Mouse (Mus musculus) c-Kit-negative CD71-positive TER-119-positive erythroid progenitor cells, embryonic 14.5 days (primary cell): ENCODE measurements around the gene Prkcz.

Experiments
- DNase-seq: peaks from one replicate; pipeline ENCODE4 v3.0.0-alpha.2; 2013; ENCODE audit warnings: low read depth, low spot score

Gene Prkcz

DNA sequence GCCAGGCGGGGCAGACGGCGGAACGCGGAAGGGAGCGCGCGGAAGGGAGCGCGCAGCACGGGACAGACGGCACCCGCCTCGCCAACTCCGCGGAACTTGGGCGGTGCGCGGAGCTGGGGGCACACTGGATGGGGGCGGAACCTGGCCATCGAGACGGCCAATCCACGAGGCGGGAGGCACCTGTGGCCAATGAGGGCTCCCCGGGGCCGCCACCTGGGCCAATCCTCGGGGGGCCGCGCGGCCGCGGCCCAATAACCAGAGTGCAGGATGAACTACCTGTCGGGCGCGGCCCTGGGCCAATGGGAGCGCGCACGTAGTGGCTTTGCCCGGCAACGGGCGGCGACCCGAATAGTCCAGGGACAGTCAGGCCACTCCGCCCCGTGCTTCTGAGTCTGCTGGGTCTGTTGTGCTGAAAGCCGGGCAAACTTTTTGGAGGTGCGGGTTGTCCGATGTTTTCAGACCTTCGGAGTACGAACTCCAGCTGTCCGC lies at the start of gene Prkcz:
Gene Prkcz, minus strand, starts transcription at position 59 of the 489 bp plus-strand sequence.
- no peak for DNase-seq

DNA sequence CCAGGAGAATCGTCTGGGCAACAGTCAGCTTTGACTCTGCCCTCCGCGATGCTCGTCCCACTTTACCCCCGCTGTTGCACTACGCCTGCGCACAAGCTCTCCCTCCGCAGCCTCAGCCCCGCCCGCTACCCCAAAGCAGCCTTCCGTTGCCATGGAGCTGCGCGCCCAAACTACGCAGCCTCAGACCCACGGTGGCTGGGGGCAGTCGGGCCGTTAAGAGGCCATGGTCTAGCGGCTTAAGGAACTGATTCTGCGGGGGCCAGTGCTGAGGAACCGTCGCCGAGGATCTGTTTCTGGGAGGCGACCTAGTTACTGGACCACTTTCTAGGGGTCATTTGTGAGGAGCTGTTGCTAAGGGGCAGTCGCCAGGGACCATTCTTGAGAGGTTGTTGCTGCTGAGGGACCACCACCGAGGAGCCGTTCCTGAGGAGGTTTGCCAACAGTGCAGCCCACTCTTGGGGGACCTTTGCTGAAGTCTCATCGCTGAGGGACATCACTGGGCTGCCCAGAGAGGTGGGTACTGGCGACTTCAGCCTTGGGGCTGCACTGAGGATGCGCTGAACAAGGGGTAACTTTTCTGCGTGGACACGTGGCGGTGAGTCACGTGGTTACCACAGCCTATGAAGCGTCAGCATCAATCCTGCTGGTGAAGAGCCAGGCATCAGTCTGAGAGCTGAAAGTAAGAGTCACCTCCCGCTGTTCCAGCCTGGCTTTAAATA lies 48.1 kb upstream of the Prkcz start, which contains the start of gene Cfap74:
Gene Cfap74, plus strand, starts transcription at position 133 of the 719 bp plus-strand sequence.
- no peak for DNase-seq

DNA sequence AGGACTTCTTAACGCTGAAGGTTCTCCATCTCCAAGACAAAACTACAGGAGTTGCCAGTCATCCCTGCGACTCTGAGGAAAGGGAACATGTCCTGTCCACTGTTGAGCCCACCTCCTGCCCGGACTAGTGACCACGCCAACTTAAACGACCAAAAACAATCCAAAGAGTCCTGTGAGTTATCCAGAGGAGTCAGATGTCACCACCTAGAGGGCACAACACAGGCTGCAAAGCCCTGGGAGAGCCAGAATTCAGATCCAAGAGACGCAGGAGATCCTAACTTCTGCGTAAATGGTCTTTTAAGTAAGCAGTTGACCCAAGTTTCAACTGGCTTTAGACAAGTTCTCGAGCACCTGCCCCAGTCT lies 47.5 kb upstream of the Prkcz start:
- DNase-seq: no peak

DNA sequence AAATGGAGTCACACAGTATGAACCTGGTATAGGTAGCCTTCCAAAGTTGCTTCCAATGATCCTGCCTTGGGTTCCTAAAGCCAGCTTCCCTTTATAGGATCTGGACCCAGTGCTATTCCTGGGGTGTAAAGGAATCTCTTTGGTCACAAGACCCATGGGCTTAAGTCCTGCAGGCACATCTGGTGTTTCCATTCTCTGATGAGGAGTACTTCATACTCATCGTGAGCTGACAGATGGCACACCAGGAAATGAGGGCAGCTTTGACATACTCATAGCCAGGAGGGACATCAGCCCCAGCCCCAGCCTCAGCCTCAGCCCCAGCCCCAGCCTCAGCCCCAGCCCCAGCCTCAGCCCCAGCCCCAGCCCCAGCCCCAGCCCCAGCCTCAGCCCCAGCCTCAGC lies 41.3 kb upstream of the Prkcz start:
- DNase-seq: no peak

DNA sequence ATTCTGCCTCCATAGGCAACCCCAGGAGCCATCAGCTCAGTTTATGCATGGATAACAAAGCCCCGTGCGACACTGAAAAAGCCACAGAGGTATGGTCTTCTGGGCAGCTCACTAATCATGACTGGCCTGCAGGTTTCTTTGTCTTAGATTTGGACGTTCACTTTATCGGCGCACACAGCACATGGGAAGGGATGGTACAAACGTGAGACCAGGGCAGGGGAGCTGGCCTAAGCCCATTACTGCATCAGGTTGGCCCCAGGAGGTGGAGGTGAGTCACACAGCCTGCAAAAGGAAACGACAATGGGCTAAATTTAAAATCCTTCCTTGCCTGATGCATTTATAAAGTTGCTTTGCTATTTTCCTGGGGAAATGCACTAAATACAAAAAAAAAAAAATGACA lies 40.0 kb upstream of the Prkcz start:
- DNase-seq: no peak

DNA sequence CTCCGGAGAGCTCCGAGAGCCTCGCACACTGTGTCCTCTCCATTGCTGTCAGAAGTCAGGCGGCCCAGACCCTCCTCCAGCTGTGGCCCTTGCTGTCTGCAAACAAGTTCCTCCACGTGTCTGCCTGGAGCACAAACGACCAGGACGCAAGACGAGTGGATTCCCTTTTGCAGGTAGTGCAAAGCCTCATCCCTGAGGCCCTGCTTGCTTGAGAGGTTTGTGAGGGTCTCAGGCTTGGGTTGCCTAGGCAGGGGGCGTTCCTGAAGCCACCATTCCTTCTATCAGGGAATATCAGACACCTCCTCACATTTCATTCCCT lies 37.0 kb upstream of the Prkcz start:
- DNase-seq: no peak

DNA sequence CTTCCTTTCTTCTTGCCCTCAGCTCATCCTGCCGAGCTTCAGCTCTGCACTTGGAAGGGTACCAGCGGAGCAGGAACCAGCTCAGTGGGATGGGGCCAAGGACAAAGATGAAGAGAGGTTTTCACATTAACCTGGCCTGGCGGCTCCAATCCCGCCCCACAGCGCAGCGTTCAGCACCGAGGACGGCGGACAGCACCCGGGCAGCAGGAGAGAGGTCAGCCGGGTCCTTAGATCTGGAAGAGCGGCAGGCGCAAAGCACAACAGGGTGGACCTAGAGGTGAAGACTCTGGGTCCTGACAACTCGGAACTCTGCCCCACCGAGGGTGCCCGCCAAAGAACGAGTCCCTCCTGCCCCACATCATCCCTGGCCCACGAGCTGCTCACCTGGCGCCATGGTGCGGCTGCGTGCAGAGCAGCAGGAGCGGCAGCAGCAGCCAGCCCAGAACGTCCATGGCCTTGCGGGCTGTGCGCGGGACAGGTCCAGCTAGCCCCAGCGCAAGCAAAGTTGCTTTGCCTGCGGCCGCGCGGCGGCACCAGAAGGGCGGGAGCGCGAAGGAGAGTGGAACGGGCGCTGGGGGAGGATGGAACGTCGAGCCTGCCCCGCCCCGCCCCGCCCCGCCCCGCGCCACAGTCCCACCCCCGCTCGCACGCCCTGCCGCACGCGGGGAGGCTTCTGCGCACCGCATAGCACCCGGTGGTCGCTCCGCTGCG lies 36.5 kb upstream of the Prkcz start, which contains the start of gene Gabrd:
Gene Gabrd, minus strand, starts transcription at position 602 of the 711 bp plus-strand sequence.
- no peak for DNase-seq

DNA sequence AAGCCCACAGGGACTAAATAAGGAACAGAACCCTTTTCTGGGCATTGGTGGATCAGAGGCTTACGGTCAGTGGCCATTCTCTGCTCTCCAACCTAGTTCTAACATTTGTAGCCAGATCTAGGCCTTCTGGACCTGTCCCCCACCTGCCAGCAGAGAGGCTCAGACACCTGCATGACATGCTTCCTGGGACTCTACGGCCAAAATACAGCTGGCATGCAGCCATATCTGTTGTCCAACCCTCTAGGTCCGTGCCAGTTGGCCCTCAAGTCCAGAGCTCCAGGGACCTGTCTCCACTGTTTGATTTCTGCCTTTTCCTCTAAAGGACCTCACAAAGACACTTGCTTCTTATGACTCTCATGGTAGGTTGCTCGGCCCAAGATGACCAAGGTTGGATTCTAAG lies 35.6 kb upstream of the Prkcz start:
- no peak for DNase-seq

DNA sequence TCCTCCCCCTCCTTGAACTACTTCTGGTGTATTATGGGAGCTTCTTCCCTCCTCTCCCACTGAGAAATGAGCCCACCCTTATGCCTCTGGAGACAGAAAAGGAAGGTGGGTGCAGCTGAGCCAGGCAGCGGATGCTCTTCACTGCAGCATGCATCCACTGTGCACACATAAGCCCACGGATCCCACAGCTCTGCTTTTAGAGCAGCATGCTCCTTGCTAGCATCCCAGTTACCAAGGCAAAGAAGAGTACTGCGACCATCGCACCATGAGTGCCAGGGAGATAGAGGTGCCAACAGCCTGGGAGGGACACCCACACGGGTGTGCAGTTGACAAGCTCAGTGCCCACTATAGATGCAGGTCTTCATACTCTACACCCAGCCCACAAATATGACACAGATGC lies 34.3 kb upstream of the Prkcz start:
- DNase-seq: no peak

DNA sequence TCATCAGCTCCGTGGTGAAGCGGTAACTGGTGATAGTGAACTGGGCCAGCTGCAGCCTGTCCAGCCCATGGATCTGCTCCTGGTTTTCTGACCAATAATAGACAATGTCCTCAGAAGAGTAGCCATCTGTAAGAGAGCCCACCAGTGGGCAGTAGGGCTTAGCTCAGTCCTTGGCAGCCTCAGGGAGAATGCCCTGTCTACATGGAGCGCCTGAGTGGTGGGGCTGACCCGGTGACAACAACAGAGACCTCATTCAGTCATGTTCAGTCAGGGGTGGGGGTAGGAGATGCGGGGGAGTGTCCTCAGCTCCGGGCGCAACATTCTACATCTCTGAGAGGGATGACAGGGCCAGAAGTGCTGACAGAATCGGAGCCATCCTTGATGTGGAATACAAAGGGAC lies 26.0 kb upstream of the Prkcz start:
- no peak for DNase-seq

DNA sequence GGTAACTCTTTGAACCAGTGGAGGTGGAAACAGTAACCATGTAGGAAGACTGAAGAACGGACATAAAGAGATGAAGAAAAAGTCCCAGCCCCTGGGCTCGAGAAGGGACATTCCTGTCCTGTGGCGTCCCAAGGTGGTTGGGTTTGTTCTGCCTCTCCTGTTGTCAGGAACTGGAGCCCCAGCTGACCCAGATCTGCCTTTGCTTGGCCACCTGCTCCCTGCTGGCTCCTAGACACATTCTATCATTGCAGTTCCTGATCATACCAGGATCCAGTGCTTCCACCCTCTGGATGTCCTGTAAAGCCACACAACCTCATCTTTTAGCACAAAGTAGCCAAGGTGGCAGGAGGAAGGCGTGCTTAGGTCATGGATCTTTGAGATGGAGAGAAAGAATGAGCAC lies 22.2 kb upstream of the Prkcz start:
- DNase-seq: no peak

DNA sequence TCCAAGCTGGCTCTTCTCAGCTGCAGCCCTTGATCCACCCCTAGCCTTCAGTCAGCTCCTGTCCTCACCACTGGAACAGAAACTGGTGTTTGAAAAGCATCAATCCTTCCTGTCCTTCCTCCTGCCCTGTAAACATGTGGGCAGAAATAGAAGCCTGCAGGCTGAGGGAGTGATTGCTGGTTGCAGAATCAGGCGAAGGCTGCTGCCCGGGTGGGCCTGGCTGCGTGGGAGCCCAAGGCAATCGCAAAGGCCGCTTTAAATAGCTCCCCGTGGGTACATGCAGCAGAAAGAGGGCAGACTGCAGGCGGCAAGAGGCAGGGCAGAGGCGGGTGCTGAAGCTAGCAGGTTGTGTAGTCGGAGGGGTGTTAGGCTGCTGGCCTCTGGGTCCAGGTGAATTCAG lies 21.6 kb upstream of the Prkcz start:
- DNase-seq: no peak

DNA sequence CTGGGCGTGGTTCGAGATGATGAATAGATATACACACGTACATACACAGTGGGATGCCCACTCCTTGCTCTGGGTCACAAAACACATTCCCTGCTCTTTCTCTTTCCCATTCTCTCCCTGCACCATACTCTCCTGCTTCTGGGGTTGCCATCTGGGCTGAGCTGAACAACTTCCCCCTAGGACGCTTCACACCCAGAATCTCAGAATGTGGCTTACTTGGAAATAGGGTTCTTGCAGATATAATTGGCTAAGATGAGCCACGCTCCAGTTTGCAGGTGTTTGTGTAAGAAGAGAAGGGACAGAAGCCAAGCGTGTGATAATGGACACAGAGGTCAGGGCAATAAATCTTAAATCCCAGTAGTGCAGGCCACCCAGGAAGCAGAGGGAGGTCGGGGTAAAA lies 20.8 kb upstream of the Prkcz start:
- DNase-seq: no peak

DNA sequence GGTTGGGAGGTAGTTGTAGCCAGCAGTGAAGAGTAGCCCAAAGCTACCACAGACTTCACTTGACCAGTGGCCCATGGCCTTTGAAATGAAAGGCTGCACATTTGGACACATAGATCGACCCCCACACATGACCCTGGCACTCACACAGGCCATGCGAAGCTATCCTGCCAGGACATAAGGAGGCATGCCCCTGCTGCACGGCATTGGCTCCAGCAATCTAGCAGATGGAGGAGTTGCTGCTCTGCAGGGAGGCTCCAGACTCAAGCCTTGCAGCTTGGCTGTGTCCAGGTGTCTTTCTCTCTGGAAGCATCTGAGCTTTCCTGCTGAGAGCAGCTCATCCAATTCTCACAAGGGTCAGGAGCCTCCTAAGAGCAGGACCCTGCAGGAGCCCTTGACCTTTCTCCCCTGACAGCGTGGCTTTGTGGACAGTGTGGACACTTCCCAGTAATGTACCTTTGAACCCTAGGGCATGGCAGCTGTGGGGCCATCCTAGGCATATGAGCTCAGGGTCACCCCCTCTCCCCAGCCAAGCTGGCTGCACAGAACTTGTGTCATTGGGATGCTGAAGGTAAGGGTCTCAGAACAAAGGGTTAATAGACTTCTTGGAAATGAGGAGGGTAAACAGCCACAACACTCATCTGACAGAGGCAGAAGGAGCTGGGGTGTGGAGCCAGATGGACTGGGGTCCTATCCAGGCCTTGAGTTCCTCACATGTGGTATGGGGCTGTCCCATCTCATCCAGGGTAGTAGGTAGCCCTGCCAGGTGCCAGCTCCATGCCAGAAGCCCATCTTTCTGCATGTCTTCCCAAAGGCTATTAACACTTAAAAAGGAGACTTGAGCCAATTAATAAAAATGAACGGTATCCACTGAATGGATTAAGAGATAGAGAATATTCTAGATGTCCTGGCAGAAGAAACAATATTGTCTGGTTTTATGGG lies 10.9 kb upstream of the Prkcz start:
- DNase-seq: no peak

DNA sequence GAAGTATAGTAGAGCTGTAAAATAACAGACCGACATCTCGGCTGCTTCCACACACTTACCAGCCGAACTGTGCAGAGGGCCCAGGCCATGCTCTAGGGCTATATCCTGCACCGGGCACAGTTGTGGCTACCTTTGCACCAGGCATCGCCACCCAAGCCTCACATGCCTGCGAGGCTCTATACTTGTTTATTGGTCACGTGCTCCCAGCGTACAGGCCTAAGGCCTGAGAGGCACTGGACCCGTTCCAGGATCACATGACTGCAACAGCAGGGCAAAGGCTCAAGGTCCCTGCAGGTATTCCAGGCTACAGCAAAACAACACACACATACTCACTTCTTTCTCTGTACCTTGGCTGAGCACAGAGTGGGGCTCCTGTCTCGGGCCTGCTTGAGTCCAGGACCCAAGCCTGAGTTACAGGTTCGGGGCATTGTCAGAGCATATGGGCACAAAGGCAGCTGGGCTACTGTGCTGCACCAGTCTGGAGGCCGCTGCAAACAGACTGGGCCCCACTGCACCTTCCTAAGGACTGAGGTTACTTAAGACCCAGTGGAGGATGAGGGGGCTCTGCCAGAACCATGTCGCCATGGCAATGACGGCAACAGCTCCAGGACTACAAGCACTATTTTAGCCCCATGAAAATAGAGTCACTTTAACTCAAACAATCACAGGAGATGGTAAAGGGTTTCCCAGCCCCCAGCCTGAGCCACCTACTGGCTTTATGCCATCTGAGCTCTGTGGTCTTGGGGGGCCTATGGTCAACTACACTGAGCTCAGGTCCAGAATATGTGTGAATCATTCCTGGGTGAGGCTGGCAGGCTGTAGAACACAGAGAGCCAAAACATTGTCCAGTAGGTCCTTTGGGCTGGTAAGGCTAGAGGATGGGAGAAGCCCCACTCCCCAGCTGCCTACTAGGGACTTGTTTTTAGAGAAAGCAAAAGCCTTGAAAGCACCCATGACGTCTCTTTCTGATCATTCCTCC lies 9.9 kb upstream of the Prkcz start:
- no peak for DNase-seq

DNA sequence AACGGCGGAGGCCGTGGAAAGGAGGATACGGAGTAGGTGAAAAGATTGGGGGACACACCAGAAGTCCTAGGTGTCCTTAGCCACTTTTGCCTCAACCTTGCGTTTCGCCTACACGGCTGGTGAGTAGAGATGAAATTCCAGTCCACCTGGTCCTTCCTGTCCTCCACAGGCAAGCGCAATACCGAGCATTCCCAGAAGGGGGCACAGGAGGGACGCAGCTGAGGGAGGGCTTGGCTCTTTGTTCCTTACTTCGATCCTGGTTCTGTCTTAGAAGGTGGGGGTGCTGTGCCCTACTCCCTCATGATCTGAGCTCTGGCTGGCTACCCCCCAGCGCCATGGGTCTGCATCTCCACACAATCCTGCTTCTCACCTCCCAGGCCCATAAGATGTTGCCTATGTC lies 7.5 kb upstream of the Prkcz start:
- no peak for DNase-seq

DNA sequence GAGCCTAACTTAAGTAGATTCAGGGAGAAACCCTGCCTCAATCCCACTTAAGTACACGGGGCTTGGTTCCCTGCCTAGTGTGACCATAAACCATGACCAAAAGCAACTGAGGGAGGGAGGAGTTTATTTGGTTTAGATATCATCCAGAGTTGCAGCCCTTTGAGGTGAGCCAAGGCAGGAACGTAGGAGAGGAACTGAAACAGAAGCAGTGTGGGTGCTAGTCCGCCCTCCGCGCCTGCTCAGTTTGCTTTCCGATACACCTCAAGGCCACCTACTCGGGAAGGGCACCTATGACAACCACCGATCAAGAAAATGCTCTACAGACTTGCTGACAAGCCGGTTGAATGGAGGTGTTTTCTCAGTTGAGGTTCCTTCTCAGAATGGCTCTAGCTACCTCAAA lies 6.6 kb upstream of the Prkcz start:
- DNase-seq: no peak

DNA sequence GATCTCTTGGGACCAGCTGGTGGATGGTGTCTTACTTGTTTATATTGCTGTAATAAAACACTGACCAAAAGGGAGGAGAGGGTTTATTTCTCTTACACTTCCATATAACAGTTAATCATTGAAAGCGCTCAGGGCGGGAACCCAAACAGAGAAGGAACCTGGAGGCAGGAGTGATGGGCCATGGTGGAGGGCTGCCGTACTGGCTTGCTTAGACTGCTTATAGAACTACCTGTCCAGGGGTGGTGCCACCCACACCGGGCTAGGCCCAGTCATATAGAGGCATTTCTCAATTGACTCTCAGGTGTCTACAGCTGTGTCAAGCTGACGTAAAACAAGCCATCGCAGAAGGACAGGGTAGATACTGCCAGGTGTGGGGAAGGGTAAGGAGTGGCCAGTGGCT lies 5.6 kb upstream of the Prkcz start:
- DNase-seq: no peak

DNA sequence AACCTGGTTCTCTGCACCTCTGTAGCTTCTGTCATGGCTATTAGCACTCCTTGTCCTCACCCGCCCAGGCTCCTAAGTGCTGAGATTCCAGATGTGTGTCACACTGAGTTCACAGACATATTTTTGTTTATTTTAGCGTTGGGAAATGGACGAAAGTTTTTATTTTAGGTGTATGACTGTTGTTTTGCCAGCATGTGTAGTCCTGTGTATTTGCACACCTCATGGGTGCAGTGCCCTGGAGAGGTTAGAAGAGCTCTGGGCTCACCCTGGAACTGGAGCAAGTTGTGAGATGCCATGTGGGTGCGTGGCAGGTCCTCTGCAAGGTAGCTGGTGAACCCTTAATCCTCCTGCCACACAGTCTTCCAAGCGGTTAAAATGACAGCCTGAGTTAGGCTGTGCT lies 1.3 kb upstream of the Prkcz start:
- no peak for DNase-seq

DNA sequence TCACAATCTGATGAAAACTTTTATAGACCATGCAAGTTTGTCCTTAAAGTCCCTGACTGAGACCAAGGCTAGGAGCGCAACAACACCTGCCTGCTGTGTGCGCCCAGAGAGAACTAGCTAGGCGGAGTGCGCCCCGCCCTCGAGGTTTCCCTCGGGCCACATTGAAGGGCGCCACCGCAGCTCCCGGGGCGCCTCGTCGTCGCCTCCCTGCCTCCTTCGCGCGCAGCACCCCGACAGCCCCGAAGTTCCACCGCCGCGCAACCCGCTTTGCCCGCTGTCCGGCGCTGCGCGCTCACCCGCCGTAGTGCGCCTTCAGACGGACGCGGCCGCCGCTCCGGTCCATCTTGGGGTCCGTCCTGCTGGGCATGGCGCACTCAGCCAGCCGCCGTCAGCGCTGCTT lies 305 bp downstream of the Prkcz start:
- DNase-seq: no peak
